Mouse (Mus musculus) left cerebral cortex, postnatal 36 days (tissue): ENCODE results near the gene Ablim1. TPM values are rescaled to one million over a fixed set of nuclear protein-coding genes. Genes with fewer than 3 reads are reported as not detected.

Experiments used
- DNase-seq, 2 experiments: peaks; one replicate each; pipeline ENCODE4 v3.0.0; 2021 to 2022; ENCODE audit warnings: low spot score in 2 of 2, mixed read lengths in 1 of 2
- intact Hi-C: fragments of 180-260 bp; cut with DNase I; formaldehyde crosslinking; loops from one replicate; pipeline ENCODE4 v1.15.1; 2025
- total RNA-seq, 2 experiments: library from RNA; stranded (reverse); gene quantifications; 2 replicates each; pipeline ENCODE4 v1.2.3; 2021

The Ablim1 gene
- total RNA-seq, 2 experiments from 2014 or later: 98.4 to 129 TPM

DNA sequence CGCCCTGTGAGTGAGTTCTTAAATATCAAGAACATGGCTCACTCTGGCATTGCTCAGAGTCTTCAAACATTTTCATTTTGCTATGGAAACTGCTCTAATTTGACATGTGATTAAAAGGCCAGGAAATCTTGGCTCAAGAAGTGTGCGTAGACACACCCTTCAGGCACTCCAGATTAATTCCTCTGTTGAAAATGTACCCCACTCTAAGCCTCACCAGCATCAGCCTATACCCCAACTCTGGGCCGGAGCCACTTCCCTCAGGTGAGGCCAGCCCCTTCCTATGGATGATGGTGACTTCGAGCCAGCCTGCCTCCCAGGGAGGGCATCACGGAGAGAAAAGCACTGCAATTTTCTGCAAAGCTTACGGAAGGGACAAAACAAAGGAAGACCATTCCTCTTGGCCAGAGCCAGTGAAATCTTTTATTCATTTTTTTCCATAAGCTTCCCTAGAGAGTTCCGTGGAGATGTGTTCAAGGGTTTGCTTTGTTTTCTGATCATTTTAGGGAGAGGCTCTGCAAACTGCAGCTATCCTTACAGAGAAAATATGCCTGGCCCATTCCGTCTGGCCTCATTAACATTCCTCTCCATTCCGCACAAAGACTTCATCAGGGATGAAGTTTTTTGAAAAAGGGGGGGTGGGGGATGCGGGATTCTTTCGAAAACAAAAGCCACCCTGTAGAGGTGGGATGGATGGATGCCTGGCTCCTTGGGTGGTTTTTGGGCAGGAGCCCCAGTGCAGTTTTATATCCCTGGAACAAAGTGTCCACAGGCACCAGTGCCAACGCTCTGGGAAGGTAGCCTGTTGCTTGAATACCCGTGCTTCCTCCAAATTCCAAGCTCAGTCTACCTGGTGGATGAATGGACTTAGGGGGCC, 236.7 kb downstream of the Ablim1 start:
- DNase-seq: no peak
- intact Hi-C loops: no loop called here

DNA sequence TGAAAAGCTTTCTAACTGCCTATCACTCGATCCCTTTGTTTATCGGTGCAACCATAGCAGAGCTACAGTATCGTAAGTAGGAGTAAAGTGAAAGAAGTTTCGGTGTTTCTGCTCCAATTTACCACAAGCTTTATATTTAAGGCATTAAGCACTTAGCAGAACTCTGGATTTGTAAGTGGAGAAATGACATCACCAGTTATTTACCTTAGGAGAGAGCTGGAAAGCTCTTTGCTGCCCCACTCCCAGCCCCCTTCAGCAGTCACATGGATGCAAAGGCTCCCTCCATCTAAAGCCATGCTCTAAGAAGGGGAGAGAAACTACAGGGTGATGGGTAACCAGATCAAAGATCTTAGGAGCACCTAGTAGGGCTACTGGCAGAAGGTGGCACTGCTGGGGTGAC, 241.3 kb downstream of the Ablim1 start:
- intact Hi-C loops: no loop called here
- DNase-seq: no peak

DNA sequence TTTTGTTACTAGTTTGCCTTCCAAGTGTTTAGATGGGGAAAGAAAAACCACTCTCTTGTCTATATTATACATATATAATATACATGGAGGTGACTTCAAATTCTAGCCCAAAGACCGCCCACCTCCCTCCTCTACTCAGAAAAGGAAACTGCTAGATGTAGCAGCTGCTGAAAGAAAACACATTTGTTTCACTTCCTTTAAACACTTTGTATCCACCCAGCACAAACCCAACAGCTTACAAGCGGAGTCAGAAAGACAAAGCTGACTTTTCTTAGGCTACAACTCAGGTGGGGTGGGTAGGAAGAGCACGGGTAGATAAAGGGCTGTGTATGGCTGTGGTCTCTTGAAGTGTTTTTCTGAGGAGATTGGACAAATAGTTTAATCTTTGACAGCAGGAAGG, 242.0 kb downstream of the Ablim1 start:
- no peak for DNase-seq
- intact Hi-C loops: no loop called here

DNA sequence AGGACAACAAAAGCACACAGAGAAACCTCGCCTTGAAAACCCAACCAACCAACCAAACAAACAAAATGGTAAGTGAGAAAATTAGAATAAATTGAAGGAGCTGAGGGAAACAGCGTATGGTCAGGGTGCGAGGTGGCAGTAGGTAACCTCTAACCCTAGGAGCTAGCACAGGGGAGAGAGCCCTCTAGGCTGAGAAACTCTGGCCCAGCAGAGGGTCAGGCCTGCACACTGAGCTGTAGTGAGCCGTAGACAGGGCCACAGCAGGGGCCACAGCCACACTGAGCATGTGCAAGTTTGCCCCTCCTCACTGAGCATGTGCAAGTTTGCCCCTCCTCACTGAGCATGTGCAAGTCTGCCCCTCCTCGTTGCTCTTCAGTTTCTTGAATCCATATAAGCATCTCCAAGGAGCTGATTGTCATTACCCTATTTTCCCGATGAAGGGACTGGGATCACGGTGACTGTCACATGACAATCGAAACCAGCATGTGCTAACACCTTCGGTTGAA, 247.6 kb downstream of the Ablim1 start:
- intact Hi-C loops: loop anchor here (2.0 to 10.0 kb wide), 2 partner anchors 262 to 578 kb away; no protein-coding TSS in a partner anchor
- DNase-seq: no peak

DNA sequence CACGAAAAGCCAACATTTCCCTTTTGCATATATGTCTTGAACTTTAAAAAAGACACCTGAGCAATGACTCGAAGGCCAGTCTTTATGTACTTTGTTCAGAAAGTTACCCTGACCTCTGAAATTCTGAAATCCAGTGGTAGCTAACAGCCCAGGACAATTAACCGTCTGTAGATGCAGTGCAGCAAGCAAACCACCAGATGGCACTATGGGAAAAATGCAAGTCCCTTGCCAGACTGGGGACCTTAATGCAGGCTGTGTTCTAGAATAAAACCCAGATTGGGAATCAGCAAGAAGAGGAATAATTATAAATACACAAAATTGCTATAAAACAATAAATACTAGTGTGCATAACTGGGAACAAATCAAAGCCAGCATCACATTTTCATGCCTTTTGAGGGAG, 248.4 kb downstream of the Ablim1 start:
- DNase-seq: peak; percentile 43 to 50
- intact Hi-C loops: loop anchor here (1.0 to 10.0 kb wide), 3 partner anchors 70 to 578 kb away; no protein-coding TSS in a partner anchor

DNA sequence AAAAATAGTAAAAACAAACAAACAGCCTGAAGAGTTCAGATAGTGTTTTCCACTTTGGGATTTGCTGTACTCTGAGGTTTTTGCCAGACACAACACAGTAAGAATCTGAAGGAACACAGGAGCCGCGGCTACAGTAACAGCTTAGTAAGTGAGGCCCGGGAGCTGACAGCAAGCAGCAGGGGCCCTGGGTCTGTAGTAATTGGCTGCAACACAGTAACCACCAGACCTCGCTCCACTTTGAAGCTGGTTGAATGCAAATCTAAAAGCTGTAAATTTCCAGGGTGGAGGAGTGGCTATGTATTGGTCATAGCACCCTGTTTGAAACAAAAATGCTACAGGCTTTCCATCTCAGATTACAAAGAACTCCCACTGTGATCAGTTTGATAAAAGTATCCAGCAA, 252.0 kb downstream of the Ablim1 start:
- intact Hi-C loops: loop anchor here (10.0 kb wide), 1 partner anchor 582 kb away; no protein-coding TSS in a partner anchor
- no peak for DNase-seq

DNA sequence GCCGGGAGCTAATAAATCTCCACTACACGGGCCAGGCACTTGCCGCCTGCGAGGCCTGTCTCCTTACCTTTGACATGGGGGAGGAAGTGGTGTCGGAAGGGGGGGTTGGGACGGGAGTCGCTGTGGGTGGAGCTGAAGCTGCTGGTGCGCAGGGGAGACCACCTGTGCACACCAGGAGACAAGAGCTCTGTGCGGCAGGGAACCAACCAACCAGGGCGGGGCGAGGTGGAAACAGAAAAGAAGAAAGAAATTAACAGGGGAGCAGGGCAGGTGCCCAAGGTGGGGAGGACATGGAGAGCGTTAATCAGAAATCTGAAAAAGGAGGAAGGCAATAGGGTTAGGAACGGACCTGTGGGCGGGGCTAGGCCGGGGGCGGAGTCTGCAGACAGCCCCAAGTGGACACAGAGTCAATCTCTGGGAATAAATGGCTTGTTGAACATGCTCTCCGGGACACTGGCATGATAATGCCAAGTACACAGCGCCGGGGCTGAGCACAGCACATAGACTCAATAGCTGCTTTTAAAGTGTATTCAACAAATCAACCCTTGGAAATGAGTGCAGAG, 255.6 kb downstream of the Ablim1 start:
- no peak for DNase-seq
- intact Hi-C loops: no loop called here

DNA sequence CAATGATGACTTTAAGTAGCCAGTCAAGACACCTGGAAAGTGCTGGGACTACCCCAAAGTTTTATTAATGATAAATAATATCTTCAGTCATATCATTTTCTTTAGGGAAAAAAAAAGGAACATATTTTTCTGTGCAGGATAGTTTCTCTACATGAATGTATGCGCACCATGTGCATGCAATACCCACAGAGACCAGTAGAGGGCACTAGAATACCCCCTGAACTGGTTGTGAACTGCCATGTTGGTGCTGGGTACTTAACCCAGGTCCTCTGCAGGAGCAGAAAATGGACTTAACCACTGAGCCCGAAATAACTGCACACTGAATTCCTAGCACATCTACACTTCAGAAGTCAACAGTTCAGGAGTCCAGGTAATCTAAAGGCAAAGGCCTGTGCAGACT, 257.2 kb downstream of the Ablim1 start:
- DNase-seq: no peak
- intact Hi-C loops: no loop called here

DNA sequence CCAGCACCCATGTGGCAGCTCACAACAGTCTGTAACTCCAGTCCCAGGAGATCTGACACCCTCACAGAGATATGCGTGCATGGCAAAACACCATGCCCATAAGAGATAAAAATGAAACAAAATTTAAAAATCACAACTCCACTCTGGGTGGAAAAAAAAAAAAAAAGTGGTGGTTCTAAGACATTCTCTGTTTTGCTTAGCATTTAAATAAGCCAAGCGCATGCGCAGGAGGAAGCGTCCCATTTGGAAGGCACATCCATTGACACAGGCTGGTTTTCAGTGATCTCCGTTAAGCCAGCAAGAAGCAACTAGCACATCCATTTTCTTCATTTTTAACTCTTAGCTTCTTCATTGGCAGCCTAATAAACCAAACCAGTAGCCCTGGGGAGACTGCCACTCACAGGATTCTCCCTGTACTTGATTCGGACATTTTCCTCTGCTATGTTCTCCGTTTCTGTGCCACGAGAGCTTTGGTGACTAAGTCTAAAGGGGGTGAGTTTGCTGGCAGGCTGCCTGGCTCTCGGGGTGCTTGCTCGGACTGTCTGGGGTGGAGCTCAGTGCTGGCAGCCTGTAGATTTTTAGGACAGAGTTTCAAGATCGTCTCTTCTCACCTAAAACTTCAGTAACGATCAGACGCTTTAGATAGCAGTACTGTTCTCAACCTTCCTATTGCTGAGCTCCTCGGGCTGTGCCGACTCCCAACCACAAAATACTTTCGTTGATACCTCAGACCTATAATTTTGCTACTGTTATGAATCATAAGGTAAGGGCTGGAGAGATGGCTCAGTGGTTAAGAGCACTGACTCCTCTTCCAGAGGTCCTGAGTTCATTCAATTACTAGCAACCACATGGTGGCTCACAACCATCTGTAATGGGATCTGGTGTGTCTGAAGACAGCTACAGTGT, 259.3 kb downstream of the Ablim1 start:
- DNase-seq: peak; percentile 30 to 37
- intact Hi-C loops: no loop called here

DNA sequence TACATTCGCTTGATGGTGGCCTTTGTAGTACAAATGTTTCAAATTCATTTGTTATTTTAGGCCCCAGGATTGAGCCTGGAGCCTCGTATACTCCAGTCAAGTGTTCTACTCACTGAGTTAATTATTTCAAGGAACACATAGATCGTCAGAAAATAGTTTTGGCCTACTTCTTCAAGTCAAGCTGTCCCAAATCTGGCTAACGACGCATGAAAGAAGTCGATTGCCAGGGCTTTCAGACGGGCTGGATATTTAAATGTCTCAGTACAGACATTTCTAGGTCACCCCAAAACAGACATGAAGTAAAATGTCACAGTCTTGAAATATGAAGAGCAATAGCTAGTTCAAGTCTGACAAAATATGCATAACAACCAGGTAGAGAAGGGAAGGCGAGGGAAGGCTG, 261.8 kb downstream of the Ablim1 start:
- DNase-seq: no peak
- intact Hi-C loops: no loop called here

DNA sequence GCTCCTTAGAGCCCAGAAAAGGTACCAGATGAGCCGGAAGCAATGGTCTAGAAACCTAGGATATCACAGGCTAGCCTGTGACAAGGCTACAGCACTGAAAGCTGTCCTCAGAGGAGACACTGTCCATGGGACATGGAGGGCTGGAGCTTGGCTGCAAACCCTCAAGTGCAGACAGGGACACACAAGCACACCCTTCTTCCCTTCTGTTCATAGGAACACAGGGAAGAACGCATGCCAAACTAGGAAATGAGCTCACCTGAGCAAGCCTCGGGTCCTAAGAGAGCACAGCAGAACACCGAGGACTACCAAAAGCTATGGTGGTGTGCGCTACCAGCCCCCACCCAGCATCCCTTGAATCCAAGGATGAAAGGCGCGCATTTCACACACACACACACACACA, 262.7 kb downstream of the Ablim1 start:
- intact Hi-C loops: no loop called here
- no peak for DNase-seq

DNA sequence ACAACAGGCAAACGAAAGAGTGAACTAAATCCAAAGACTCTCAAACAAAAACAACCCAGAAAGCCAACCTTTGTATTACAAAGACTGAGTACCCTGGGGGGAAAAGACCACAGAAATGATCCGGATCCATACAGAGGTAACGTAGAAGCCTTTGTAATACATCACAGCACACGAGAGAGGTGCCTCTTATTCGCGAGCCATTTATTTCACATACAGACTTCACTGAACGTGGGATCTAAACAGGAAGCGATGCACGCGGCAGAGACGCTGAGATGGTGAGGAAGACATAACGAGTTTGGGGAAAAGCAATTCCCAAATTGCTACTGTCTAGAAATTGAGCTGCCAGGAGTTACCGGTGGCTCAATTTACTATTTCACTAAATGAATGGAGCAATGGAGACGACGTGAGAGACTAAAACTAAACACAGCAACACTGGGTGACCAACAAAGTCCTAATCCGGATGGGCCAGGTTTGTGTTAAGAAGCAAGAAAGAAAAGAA, 265.1 kb downstream of the Ablim1 start:
- DNase-seq: no peak
- intact Hi-C loops: no loop called here

DNA sequence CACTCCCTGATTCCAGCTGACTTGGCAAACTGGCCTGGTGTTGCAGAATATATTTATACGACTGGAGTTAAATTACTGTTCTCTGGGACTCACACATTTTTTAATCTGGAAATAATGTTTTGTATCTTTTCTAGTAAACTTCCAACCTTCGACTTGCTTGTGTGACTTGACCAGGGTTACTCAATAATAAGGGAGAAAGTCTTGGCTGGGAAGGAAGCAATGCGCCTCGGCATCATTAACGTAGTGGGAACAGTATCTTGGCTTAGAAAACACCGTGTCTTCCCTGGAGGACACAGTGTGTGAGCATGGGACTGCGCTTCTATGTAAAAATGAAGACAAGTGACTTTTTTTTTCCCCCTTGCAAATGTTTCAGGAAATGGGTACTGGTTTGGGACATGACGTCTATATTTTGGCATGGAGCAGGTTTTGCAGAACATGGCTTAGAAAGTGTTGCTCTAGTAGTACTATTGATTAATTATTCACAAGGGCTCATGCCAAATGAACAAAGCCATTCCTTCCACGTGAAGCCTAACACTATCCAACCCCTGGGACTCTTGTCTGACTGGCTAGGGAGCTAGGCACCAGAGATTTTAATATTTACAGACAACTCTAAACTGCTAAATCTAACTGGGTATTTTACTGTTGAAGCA, 266.9 kb downstream of the Ablim1 start:
- intact Hi-C loops: no loop called here
- no peak for DNase-seq

DNA sequence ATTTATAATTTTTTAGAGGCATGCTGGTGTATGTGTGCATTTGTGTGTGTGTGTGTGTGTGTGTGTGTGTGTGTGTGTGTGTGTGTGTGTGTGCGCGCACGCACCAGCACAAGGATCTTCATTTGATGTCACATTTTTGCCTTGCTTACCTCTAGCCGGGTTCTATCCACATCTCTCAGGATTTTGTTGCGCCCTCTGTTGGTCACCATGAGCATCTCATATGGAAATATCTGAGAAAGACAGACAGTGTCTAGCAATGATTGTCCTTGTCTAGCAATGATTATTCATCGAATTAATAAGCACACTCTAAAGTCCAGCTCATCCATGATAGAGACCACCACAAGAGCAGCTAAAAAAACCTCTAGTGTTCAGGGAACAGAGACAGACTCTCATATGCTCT, 275.5 kb downstream of the Ablim1 start:
- intact Hi-C loops: no loop called here
- no peak for DNase-seq

DNA sequence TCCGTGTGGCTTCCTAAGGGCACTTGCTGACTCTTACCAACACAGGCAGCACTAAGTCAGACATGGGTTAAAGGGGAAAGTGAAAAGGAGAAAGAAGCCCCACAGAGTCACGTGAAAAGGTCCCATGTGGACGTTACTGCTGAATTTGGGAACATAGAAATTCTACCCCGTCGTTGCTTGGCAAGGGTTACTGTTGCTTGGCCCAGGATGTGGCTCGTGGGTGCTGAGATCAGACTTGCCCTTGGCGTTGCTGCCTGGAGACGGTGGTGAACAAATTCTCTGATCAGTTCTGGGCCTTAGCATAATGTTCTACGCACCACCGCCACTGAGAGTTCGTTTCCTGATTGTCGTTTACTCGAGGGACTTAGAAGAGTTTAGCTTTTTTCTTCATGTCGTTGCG, 277.9 kb downstream of the Ablim1 start:
- intact Hi-C loops: no loop called here
- no peak for DNase-seq

DNA sequence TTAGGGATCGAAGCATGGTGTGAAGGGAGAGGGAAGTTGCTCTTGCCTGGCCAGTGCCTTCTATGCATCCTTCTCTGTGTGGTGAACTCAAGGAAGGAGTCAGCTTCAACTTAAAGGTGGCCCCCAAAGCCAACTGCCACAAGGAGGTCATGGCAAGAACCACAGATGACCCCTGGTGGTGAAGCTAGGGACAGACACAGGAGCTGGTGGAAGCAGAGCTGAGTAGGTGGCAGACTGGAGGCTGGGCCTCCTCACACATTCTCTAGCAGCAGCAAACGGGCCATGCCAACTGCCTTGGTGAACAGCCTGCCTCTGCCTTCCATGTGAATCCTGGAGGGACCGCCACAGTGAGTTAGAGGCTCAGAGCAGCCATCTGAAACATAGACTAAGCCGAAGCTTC, 283.1 kb downstream of the Ablim1 start:
- intact Hi-C loops: loop anchor here (2.0 kb wide), 1 partner anchor 113 kb away; no protein-coding TSS in a partner anchor
- DNase-seq: peak; percentile 41 to 70

DNA sequence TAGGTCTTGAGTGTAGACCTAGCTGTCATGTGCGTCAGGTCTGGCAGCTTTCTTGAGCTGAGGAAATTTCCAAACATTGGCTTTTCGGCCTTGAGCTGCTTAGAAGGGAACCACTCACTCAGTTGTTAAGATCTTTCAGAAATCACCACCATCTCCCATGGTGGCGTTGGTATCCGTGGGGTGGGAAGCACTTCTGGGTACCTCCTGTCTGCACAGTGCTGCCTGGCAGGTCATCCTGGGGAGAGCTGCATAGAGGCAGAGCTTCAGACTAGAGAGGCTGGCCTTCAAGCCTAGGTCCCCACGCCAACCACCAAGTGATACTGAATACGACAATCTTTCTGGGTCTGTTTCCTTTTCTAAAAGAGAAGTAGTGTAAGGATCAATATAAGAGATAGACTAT, 285.3 kb downstream of the Ablim1 start:
- intact Hi-C loops: no loop called here
- no peak for DNase-seq

DNA sequence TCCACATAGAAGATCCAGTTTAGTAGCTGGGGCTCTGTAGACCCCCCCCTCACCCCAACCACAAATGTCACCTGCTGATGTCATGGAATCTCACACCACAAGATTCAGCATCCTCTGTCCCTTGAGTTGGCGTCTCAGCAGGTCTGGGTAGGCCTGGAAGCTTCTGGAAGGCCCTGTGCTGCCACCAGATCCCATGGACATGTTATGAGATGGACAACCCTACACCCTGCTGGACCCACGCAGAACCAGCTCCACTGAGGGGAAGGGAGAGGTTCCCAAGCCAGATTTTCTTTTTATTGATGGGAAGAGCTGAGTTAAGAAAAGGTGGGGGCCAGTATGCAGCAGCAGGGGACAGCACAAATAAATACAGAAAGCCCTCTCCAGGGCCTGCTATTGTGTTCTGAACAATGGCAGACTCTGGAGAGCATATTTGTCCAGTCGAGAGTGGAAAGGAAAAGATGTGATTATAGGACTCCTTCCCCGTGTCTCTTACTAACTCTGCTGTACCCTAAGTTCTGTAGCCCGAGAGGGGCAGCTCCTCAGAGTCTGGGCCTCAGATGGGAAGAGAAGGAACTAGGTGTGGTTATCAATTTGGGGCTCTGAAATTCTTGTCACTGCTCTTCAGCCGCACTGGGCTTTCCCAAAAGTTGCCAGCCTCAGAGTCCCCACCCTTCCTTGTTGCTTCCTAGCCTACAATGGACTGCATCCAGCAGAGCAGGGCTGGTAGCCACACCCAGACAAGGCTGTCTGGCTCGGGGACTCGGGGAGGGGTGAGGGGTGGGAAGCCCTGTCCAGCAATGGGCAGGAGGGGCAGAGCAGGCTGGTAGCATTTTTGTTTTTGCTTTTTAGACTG, 286.2 kb downstream of the Ablim1 start:
- no peak for DNase-seq
- intact Hi-C loops: no loop called here
